Mouse (Mus musculus): ENCODE data around the gene Sgsm1. TPM values are rescaled to one million over a fixed set of nuclear protein-coding genes. Genes with fewer than 3 reads are reported as not detected.
A peak's percentile ranks its signal among the peaks of the same experiment; 100 is the strongest.

The Sgsm1 gene
- polyA plus RNA-seq, 1 experiment from 2014 or later = 9.8 TPM

DNA sequence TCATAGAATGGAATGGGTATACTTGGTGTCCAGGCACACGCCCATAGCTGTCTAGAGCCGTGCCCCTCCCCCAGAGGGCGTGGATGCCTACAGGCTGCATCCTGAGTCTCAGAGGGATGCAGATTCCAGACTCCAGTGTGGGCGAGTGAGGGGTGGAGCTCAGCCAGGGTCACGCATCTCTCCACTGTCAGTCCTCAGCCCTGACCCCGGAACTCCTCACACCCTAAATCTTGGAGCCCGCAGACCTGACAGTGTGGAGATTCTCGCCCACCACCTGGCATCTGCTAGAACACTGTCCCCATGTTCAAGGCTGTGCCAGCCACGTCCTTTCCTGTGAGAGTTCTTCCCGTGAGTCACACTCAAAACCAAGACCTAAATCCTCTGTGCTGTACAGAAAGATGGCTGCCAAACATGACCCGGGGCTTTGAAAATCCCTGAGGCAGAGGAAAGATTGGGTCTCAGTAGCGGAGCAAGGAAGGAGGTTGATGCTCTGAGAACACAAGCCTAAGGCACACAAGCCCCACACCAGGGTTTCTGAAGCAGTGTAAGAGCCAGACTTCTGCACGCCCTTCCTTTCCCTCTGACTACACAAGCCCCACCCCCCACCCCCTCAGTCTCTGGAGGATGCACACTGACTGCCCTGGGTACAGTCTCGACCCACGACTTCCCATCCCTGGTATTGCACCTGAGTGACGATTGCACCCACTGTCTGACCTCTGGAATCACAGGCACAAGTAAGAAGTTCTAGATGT, 34.2 kb upstream of the Sgsm1 start:
- peaks cover 61% of the 10 kb centered on the region for H3K27me3 ChIP-seq
- H3K4me3 ChIP-seq = no peak overlapping the region

DNA sequence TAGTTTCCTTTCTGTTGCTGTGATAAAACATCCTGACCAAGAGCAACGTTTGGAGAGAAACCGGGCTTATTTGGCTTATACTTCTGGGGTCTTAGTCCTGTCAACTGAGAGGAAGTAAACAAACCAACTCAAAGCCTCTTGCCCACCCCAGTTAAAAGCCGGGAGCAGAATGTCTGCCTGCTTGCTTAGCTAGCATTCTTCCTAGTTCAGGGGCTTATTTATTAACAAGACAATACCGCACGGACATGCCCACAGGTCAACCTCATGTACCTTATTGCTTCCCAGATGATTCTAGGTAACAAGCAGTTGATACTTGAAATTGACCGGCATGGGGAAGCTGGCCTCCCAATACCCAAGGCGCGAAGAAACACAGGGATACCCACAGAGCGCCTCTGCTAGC, 25.7 kb upstream of the Sgsm1 start:
- H3K4me1 ChIP-seq = peaks cover 17% of the 10 kb centered on the region
- peak overlapping the region; percentile 25; the same call in 1 of the 2 replicates for H3K4me3 ChIP-seq
- 29% methylated on average over 9 of the region's 9 CpGs for WGBS
- H3K9ac ChIP-seq = no peak overlapping the region
- H3K4me2 ChIP-seq = no peak overlapping the region
- H3K27me3 ChIP-seq = peaks cover 74% of the 10 kb centered on the region
- no peaks in the 10 kb centered on the region for H3K36me3 ChIP-seq (ENCODE audit: poor library complexity, severe bottlenecking)
- ATAC-seq = no peak
- no peak overlapping the region for H3K27ac ChIP-seq
- H3K9me3 ChIP-seq (replicated peaks) = no peaks in the 10 kb centered on the region; the same call in 1 of the 2 replicates

More for the DNA sequence above, 34.2 kb upstream of the Sgsm1 start:
- Histone ChIP-seq H3K9me3 (replicated peaks) (no peaks in the 10 kb centered on the region), H3K9ac (no peak overlapping the region), H3K4me1 (peaks cover 38% of the 10 kb centered on the region), H3K27ac (no peak overlapping the region), H3K36me3 (ENCODE audit: poor library complexity, severe bottlenecking) (no peaks in the 10 kb centered on the region), H3K4me2 (peak overlapping the region; percentile 11)
- ATAC-seq = no peak
- WGBS = 32% methylated on average over 16 of the region's 16 CpGs

DNA sequence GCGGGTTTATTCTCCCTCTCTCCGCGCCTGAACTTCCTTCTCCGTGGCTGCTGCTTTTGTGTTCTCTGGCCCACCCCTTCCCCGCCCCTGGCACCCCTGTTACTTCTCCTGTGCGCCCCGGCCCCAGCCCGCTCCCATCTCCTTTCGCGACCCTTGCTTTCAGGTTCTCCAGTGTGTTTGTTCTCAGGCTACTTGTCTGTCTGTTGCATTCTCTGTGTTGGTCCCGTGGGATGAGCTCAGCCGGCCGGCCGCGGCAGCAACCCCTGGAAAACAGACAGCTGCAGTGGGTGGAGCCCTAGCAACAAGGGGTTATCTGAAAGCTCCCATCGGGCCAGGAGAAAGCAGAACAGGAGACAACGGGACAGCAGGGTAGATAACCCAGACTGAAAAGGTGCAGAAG, 25.1 kb upstream of the Sgsm1 start:
- H3K9ac ChIP-seq = peak overlapping the region; percentile 30; the same call in 1 of the 2 replicates
- H3K36me3 ChIP-seq (ENCODE audit: poor library complexity, severe bottlenecking) = no peaks in the 10 kb centered on the region
- no peak for ATAC-seq
- no peaks in the 10 kb centered on the region; the same call in 1 of the 2 replicates for H3K9me3 ChIP-seq (replicated peaks)
- H3K4me2 ChIP-seq = peak overlapping the region; percentile 51
- peaks cover 17% of the 10 kb centered on the region for H3K4me1 ChIP-seq
- peak overlapping the region; percentile 25 for H3K4me3 ChIP-seq
- WGBS = 2% methylated on average over 17 of the region's 17 CpGs
- H3K27ac ChIP-seq = no peak overlapping the region
- H3K27me3 ChIP-seq = peaks cover 77% of the 10 kb centered on the region

DNA sequence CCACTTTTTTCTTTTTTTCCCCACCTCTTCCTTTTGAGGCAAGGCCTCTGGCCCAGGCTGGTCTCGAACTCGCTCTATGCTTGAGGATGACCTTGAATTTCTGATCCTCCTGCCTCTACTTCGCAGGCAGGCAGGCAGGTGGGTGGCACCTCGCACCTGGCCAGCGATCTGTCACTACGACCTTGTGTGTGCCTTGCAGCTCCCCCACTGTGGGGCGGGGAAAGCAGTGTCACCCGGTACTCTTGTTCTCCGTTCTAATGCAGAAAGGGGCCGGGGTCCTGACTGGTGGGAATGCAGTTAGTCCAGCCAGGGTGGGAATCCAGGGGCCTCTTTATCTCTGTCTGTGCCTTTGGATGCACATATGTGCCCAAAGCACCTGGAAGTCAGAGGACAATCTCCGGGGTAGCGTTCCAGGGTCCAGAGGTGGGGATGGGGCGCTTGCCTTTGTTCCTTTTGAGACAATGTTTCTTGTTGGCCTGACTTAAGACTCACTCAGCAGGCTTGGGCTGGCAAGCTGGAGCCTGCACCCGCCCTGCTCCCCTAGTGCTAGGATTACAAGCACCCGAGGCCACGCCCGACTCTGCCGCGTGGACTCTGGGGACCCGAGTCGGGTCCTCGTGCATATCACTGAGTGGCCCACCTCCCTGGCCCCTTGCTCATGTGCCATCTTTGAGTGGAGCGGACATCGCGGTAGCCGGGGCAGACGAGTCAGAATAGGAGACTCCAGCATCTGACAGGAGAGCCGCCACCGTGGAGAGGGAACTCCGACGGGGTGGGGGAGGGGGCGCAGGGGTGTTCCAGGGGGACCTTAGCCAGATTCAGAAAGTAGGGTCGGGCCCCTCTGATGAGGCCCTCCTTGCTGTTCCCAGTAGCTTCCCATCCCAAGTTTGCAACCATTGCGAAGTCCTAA, 24.3 kb upstream of the Sgsm1 start:
- no peaks in the 10 kb centered on the region; the same call in none of the 2 replicates for H3K9me3 ChIP-seq (replicated peaks)
- H3K27ac ChIP-seq = no peak overlapping the region
- H3K36me3 ChIP-seq (ENCODE audit: poor library complexity, severe bottlenecking) = no peaks in the 10 kb centered on the region
- peak overlapping the region; percentile 51 for H3K4me2 ChIP-seq
- peak overlapping the region; percentile 30; the same call in 1 of the 2 replicates for H3K9ac ChIP-seq
- ATAC-seq = no peak
- H3K27me3 ChIP-seq = peaks cover 76% of the 10 kb centered on the region
- 6% methylated on average over 34 of the region's 34 CpGs for WGBS
- H3K4me3 ChIP-seq = peak overlapping the region; percentile 25
- peaks cover 17% of the 10 kb centered on the region for H3K4me1 ChIP-seq

DNA sequence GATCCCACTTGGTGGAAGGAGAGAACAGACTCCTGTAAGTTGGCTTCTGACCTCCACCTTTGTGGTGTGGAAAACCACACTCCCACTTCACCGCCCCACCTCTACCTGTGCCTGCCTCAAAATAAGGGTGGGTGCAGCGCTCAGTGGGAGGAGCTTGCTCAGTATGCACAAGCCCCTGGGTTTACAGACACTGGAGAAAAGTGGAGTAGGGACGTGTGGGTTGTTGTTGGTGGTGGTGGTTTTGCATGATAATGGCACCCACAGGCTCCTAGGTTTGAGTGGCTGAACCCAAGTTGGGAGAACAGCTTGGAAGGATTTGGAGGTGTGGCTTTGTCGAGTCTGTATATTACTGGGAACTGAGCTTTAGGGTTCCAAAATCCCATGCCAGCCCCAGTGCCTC, 22.3 kb upstream of the Sgsm1 start:
- ATAC-seq = no peak
- H3K4me2 ChIP-seq = no peak overlapping the region
- 70% methylated on average over 4 of the region's 4 CpGs for WGBS
- H3K4me3 ChIP-seq = no peak overlapping the region
- peaks cover 62% of the 10 kb centered on the region for H3K27me3 ChIP-seq
- peaks cover 17% of the 10 kb centered on the region for H3K9me3 ChIP-seq (replicated peaks)
- no peak overlapping the region for H3K9ac ChIP-seq
- H3K4me1 ChIP-seq = peaks cover 17% of the 10 kb centered on the region
- no peak overlapping the region for H3K27ac ChIP-seq
- no peaks in the 10 kb centered on the region for H3K36me3 ChIP-seq (ENCODE audit: poor library complexity, severe bottlenecking)

DNA sequence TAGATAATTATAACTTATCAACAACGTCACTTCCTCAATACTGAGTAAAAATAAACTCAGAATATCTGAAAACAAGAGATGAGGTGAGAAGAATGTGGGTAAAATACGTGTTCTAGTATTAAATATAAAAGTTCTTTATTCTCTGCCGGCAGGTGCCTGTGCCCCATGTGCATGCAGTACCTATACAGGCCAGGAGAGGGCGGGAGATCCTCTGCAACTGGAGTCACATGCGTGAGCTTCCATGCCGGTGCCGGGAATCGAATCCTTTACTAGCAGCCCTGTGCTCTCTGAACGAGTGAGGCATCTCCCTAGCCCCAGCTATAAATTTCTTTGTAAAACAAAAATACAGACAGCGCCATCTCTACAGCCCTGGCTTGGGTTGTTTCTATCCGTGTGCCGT, 21.7 kb upstream of the Sgsm1 start:
- H3K4me1 ChIP-seq = peaks cover 17% of the 10 kb centered on the region
- H3K36me3 ChIP-seq (ENCODE audit: poor library complexity, severe bottlenecking) = no peaks in the 10 kb centered on the region
- peaks cover 20% of the 10 kb centered on the region for H3K9me3 ChIP-seq (replicated peaks)
- no peak overlapping the region for H3K27ac ChIP-seq
- no peak for ATAC-seq
- no peak overlapping the region for H3K4me2 ChIP-seq
- WGBS = 39% methylated on average over 12 of the region's 12 CpGs
- H3K4me3 ChIP-seq = no peak overlapping the region
- H3K27me3 ChIP-seq = peaks cover 57% of the 10 kb centered on the region
- no peak overlapping the region for H3K9ac ChIP-seq

DNA sequence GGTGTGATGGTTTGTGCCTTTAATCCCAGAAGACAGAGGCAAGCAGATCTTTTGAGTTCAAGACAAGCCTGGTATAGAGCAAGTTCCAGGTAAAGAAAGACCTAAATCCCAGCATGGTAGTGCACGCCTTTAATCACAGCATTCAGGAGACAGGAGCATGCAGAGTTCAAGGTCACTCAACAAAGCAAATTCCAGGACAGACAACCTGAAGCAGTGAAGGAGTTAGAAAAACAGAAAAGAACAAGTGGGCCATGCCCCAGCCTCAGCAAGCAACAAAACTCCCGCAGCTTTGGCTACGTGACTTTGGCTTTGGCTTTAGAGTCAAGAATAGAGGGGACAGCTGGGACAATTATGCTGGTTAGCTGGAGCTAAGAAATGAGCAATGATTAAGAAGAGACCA, 19.6 kb upstream of the Sgsm1 start:
- H3K9me3 ChIP-seq (replicated peaks) = peaks cover 20% of the 10 kb centered on the region
- no peak overlapping the region for H3K4me3 ChIP-seq
- H3K4me1 ChIP-seq = peaks cover 5% of the 10 kb centered on the region
- no peak overlapping the region for H3K27ac ChIP-seq
- H3K36me3 ChIP-seq (ENCODE audit: poor library complexity, severe bottlenecking) = no peaks in the 10 kb centered on the region
- WGBS = 82% methylated on average over 3 of the region's 3 CpGs
- H3K27me3 ChIP-seq = peaks cover 46% of the 10 kb centered on the region
- ATAC-seq = no peak
- H3K9ac ChIP-seq = no peak overlapping the region
- no peak overlapping the region for H3K4me2 ChIP-seq

DNA sequence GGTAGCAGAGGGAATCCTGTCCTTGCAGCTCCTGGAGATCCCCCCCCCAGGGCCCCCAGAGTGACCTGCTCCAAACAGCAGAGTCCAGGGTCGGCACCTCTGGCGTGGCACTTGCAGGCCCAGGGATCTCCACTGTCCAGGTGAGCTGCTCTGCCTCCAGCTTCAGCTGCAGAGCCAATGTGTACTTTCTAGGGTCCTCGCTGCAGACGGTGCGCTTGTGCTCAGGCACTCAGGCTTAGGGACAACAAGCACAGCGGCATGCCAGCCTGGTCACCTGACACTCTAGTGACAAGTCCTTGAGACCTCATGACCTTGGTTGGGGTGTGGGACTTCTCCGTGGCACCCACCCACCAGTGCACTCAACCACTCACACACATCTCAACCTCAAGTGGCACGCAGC, 18.9 kb upstream of the Sgsm1 start:
- no peaks in the 10 kb centered on the region for H3K36me3 ChIP-seq (ENCODE audit: poor library complexity, severe bottlenecking)
- H3K27me3 ChIP-seq = peaks cover 46% of the 10 kb centered on the region
- peaks cover under 1% of the 10 kb centered on the region for H3K4me1 ChIP-seq
- no peak overlapping the region for H3K4me2 ChIP-seq
- no peak for ATAC-seq
- peaks cover 20% of the 10 kb centered on the region for H3K9me3 ChIP-seq (replicated peaks)
- H3K27ac ChIP-seq = no peak overlapping the region
- WGBS = 88% methylated on average over 8 of the region's 8 CpGs
- no peak overlapping the region for H3K4me3 ChIP-seq
- no peak overlapping the region for H3K9ac ChIP-seq

DNA sequence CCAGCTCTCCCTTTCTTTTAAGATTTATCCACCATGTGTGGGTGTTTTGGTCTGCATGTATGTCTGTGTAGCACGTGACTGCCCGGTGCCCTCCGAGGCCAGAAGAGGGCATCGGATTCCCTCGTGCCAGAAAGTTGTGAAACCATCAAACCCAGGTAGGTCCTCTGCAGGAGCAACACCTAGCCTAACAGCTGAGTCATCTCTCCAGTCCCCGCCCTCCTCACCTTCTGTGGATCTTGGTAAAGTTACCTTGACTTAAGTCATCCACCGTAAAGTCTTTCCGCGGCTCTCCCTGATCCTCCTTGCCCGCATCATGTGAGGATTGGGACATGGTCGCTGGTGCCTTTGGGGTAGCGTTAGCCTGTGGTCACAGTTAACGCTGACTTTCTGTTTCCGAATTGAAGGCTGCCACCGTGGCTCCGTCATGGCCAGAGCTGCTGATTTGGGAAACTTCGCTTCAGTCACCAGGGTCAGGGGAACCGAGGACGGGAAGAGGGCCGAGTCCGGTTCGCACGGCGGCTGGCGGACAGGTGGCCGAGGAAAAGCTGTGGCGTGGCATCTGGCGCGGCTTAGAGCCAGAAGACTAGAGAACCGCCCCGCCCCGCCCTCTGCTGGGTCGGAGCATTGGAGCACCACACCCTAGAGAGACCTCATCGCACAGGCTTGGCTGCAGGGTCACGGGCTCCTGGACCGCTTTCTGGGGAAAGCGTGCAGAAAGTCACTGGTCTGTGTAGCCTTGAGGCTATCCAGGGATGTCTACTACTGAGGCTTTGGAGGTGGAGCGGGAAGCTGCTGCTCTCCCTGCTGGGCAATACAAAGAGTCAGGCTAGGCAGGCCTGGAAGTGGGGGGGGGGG, 13.4 kb upstream of the Sgsm1 start:
- Histone ChIP-seq H3K9ac (peak overlapping the region; percentile 36), H3K27ac (no peak overlapping the region), H3K4me2 (peak overlapping the region; percentile 62), H3K27me3 (peaks cover 44% of the 10 kb centered on the region), H3K9me3 (replicated peaks) (peaks cover 14% of the 10 kb centered on the region), H3K4me1 (peaks cover 9% of the 10 kb centered on the region), H3K4me3 (peak overlapping the region; percentile 31), H3K36me3 (ENCODE audit: poor library complexity, severe bottlenecking) (no peaks in the 10 kb centered on the region)
- WGBS = 3% methylated on average over 38 of the region's 38 CpGs
- ATAC-seq = peak; percentile 8; the same call in 1 of the 2 replicates

DNA sequence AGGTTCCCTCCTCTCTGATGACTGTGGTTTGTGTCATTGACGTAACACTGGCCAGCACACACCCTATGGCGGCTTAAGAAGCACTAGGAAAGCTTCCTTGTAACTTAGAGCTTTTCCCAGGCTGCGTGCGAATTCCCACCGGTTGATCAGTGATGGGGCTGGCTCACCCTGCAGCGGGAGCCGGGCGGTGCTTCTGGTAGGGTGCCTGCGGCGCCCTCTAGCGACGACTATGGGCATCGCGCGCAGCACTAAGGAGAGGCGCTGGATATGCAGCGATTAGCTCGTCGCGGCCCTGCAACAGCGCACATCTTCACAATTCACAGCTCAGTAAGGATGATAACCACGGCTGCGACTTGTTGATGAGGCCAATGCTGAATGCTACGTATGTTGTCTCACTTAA, 3.4 kb upstream of the Sgsm1 start:
- Histone ChIP-seq H3K4me3 (no peak overlapping the region), H3K27ac (no peak overlapping the region)
- under 1% methylated on average over 24 of the region's 24 CpGs for WGBS

DNA sequence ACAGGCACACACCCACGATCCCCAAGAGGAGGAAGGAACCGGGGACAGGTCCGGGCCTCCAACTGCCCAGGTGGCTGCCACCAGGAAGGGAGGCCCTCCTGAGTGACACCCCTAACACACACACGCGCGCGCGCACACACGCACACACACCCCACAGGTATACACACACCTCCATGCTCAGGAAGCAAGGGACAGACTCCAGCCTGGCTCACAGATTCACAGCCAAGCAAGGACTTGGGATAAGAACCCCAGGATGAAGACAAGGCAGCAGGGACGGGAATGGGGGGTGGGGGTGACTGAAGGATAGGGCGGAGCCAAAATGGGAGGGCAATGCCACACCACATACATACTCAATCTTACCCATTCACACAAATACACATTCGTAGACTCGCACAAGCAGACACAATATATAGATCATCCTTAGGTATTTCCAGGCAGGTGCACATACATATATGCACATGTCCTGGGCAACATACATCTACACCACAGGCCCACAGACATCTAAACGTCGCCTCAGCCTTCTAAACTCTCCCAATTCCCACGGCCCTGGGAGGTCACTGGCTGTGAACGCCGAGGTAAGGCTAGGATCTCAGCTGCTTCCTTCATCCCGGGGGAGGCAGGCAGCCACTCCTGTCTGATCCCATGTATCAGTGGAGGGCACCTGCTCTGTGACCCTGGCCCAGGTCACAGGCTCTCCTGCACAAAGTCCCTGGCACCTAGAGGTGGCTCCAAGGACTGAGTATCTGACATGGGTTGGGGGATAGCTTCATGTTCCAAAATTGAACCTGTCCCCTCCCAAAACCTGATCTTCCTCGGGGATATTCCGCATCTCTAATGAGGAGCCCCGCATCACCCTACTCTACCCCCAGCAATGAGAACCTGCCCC, 852 bp downstream of the Sgsm1 start:
- Histone ChIP-seq H3K36me3 (ENCODE audit: poor library complexity, severe bottlenecking) (no peaks in the 10 kb centered on the region), H3K4me3 (peak overlapping the region; percentile 72), H3K4me2 (peak overlapping the region; percentile 78), H3K9me3 (replicated peaks) (no peaks in the 10 kb centered on the region), H3K4me1 (peaks cover 60% of the 10 kb centered on the region), H3K27me3 (peaks cover 25% of the 10 kb centered on the region), H3K27ac (peak overlapping the region; percentile 25; the same call in 1 of the 2 replicates), H3K9ac (peak overlapping the region; percentile 83)
- ATAC-seq = no peak
- WGBS = 58% methylated on average over 22 of the region's 22 CpGs

More for the DNA sequence above, 3.4 kb upstream of the Sgsm1 start:
- Histone ChIP-seq H3K27me3 (peaks cover 17% of the 10 kb centered on the region), H3K36me3 (ENCODE audit: poor library complexity, severe bottlenecking) (no peaks in the 10 kb centered on the region), H3K4me2 (peak overlapping the region; percentile 41), H3K9me3 (replicated peaks) (no peaks in the 10 kb centered on the region), H3K4me1 (peaks cover 25% of the 10 kb centered on the region), H3K9ac (peak overlapping the region; percentile 60)
- ATAC-seq = peak; percentile 57

Data from forebrain, embryonic 13.5 days (tissue).